Mouse (Mus musculus) midbrain, embryonic 10.5 days (tissue): ENCODE results near the gene Irak1bp1. TPM values are rescaled to one million over a fixed set of nuclear protein-coding genes. Genes with fewer than 3 reads are reported as not detected.
A peak's percentile ranks its signal among the peaks of the same experiment; 100 is the strongest.

Source experiments
- DNase-seq: peaks from one replicate; pipeline ENCODE4 v3.0.0-alpha.2; 2017; ENCODE audit warnings: low spot score
- H3K27ac ChIP-seq: fragments of 300-500 bp; sonication (generic); replicated peaks from 2 replicates; pipeline ENCODE4 v1.5.1; 2016; ENCODE audit warnings: mild to moderate bottlenecking
- H3K27me3 ChIP-seq: fragments of 300-500 bp; sonication (generic); 2 replicates; pipeline ENCODE4 v1.6.1; 2016; ENCODE audit warnings: low read depth, mild to moderate bottlenecking; ENCODE audit not compliant: poor library complexity, severe bottlenecking
- H3K36me3 ChIP-seq: fragments of 300-500 bp; sonication (generic); 2 replicates; pipeline ENCODE4 v1.6.1; 2016; ENCODE audit warnings: mild to moderate bottlenecking, moderate library complexity
- H3K4me1 ChIP-seq: fragments of 300-500 bp; sonication (generic); 2 replicates; pipeline ENCODE4 v1.6.1; 2016
- H3K4me3 ChIP-seq: fragments of 300-500 bp; sonication (generic); 2 replicates; pipeline ENCODE4 v1.5.1; 2016; ENCODE audit warnings: mild to moderate bottlenecking, moderate library complexity
- H3K9me3 ChIP-seq: fragments of 300-500 bp; sonication (generic); replicated peaks from 2 replicates; pipeline ENCODE4 v1.6.1; 2016; ENCODE audit warnings: mild to moderate bottlenecking
- WGBS: fragments of 180-500 bp; shearing (Covaris S2); methylation state at CpG from one replicate; pipeline ENCODE4 v1.1.7; 2016; 5-methylcytosine and 5-hydroxymethylcytosine counted together
- polyA plus RNA-seq: library from polyadenylated mRNA; unstranded; fragments of >200 nt; fragmentation: Nextera tagmentation; extraction: Ambion mirVana; gene quantifications from 2 replicates; pipeline ENCODE4 v1.2.1, GENCODE M21; 2016

The Irak1bp1 gene
- 23.4 and 23.6 TPM in 2 replicates for polyA plus RNA-seq

GRCm38 (mm10) chr9:82829007-82829689, at the start of gene Irak1bp1:
Gene Irak1bp1, plus strand, starts transcription at chr9:82829540.
- Histone ChIP-seq H3K27me3 (no peaks in the 10 kb centered on the region), H3K9me3 (no peaks in the 10 kb centered on the region), H3K27ac (peak within 1 kb of the TSS; percentile 95), H3K4me1 (peaks cover 26% of the 10 kb centered on the region), H3K4me3 (peak within 1 kb of the TSS; percentile 76), H3K36me3 (peaks cover 16% of the 10 kb centered on the region)
- no peak for DNase-seq
- 16% methylated on average over 20 of the region's 20 CpGs for WGBS

GRCm38 (mm10) chr9:82788375-82788774, 41.0 kb upstream of the Irak1bp1 start:
- H3K4me1 ChIP-seq = peaks cover 4% of the 10 kb centered on the region; the same call in 1 of the 2 replicates
- H3K4me3 ChIP-seq = no peak overlapping the region
- no peaks in the 10 kb centered on the region for H3K9me3 ChIP-seq
- no peaks in the 10 kb centered on the region for H3K27me3 ChIP-seq
- WGBS = 65% methylated on average over 9 of the region's 9 CpGs
- DNase-seq = no peak
- H3K27ac ChIP-seq = no peak overlapping the region
- no peaks in the 10 kb centered on the region for H3K36me3 ChIP-seq

GRCm38 (mm10) chr9:82800360-82800759, 29.0 kb upstream of the Irak1bp1 start:
- no peak overlapping the region for H3K4me3 ChIP-seq
- H3K4me1 ChIP-seq = no peaks in the 10 kb centered on the region
- H3K9me3 ChIP-seq = no peaks in the 10 kb centered on the region
- H3K36me3 ChIP-seq = no peaks in the 10 kb centered on the region
- WGBS = 89% methylated on average over 8 of the region's 8 CpGs
- no peak overlapping the region for H3K27ac ChIP-seq
- H3K27me3 ChIP-seq = no peaks in the 10 kb centered on the region
- no peak for DNase-seq

- Histone ChIP-seq H3K9me3 (no peaks in the 10 kb centered on the region), H3K4me1 (peaks cover 15% of the 10 kb centered on the region), H3K36me3 (no peaks in the 10 kb centered on the region), H3K27ac (peak overlapping the region; percentile 72), H3K27me3 (no peaks in the 10 kb centered on the region), H3K4me3 (no peak overlapping the region)
- DNase-seq = no peak
- WGBS = 5% methylated on average over 1 of the region's 1 CpGs
Observed at GRCm38 (mm10) chr9:82807129-82807528, 22.2 kb upstream of the Irak1bp1 start.

- H3K27ac ChIP-seq = peak overlapping the region; percentile 72
Observed at GRCm38 (mm10) chr9:82807635-82808034, 21.7 kb upstream of the Irak1bp1 start.

GRCm38 (mm10) chr9:82812172-82812963, 17.0 kb upstream of the Irak1bp1 start:
- no peak for DNase-seq
- Histone ChIP-seq H3K9me3 (no peaks in the 10 kb centered on the region), H3K27me3 (no peaks in the 10 kb centered on the region), H3K27ac (no peak overlapping the region), H3K4me3 (no peak overlapping the region), H3K4me1 (peaks cover 9% of the 10 kb centered on the region), H3K36me3 (no peaks in the 10 kb centered on the region)
- WGBS = 68% methylated on average over 12 of the region's 12 CpGs

More at GRCm38 (mm10) chr9:82807635-82808034, 21.7 kb upstream of the Irak1bp1 start:
- 31% methylated on average over 5 of the region's 5 CpGs for WGBS
- DNase-seq = no peak
- Histone ChIP-seq H3K9me3 (no peaks in the 10 kb centered on the region), H3K27me3 (no peaks in the 10 kb centered on the region), H3K4me1 (peaks cover 18% of the 10 kb centered on the region), H3K36me3 (no peaks in the 10 kb centered on the region), H3K4me3 (no peak overlapping the region)

GRCm38 (mm10) chr9:82814536-82814935, 14.8 kb upstream of the Irak1bp1 start:
- Histone ChIP-seq H3K4me1 (0 out of 2 replicates have a peak, but pooled peaks cover 3% of the 10 kb centered on the region), H3K9me3 (no peaks in the 10 kb centered on the region), H3K4me3 (no peak overlapping the region), H3K36me3 (no peaks in the 10 kb centered on the region), H3K27ac (no peak overlapping the region), H3K27me3 (no peaks in the 10 kb centered on the region)
- DNase-seq = no peak
- WGBS = 62% methylated on average over 3 of the region's 3 CpGs

- Histone ChIP-seq H3K4me1 (0 out of 2 replicates have a peak, but pooled peaks cover 3% of the 10 kb centered on the region), H3K9me3 (no peaks in the 10 kb centered on the region), H3K27me3 (no peaks in the 10 kb centered on the region), H3K36me3 (no peaks in the 10 kb centered on the region), H3K27ac (no peak overlapping the region), H3K4me3 (no peak overlapping the region)
- no peak for DNase-seq
Observed at GRCm38 (mm10) chr9:82815257-82815785, 14.0 kb upstream of the Irak1bp1 start.

- H3K36me3 ChIP-seq = peaks cover 5% of the 10 kb centered on the region; the same call in 1 of the 2 replicates
- 97% methylated on average over 6 of the region's 6 CpGs for WGBS
- no peak for DNase-seq
- H3K27me3 ChIP-seq = no peaks in the 10 kb centered on the region
- H3K4me3 ChIP-seq = no peak overlapping the region
- peaks cover 21% of the 10 kb centered on the region for H3K4me1 ChIP-seq
- H3K27ac ChIP-seq = no peak overlapping the region
- H3K9me3 ChIP-seq = no peaks in the 10 kb centered on the region
Observed at GRCm38 (mm10) chr9:82826426-82826825, 2.9 kb upstream of the Irak1bp1 start.

- Histone ChIP-seq H3K4me3 (peak overlapping the region; percentile 76), H3K4me1 (peaks cover 26% of the 10 kb centered on the region), H3K36me3 (peaks cover 16% of the 10 kb centered on the region), H3K27ac (peak overlapping the region; percentile 95), H3K27me3 (no peaks in the 10 kb centered on the region), H3K9me3 (no peaks in the 10 kb centered on the region)
- WGBS = under 1% methylated on average over 65 of the region's 65 CpGs
- peak; percentile 93 for DNase-seq
Observed at GRCm38 (mm10) chr9:82829693-82830430, 522 bp downstream of the Irak1bp1 start.

- WGBS = 49% methylated on average over 4 of the region's 4 CpGs
- Histone ChIP-seq H3K36me3 (peaks cover 17% of the 10 kb centered on the region), H3K9me3 (no peaks in the 10 kb centered on the region), H3K27ac (no peak overlapping the region), H3K27me3 (no peaks in the 10 kb centered on the region), H3K4me1 (peaks cover 26% of the 10 kb centered on the region), H3K4me3 (no peak overlapping the region)
- no peak for DNase-seq
Observed at GRCm38 (mm10) chr9:82831891-82832290, 2.6 kb downstream of the Irak1bp1 start.

GRCm38 (mm10) chr9:82835921-82836320, 6.6 kb downstream of the Irak1bp1 start:
- no peak for DNase-seq
- Histone ChIP-seq H3K27ac (no peak overlapping the region), H3K36me3 (peaks cover 40% of the 10 kb centered on the region)

More at GRCm38 (mm10) chr9:82835921-82836320, 6.6 kb downstream of the Irak1bp1 start:
- H3K4me1 ChIP-seq = peaks cover 11% of the 10 kb centered on the region
- H3K9me3 ChIP-seq = no peaks in the 10 kb centered on the region
- H3K27me3 ChIP-seq = no peaks in the 10 kb centered on the region
- no peak overlapping the region for H3K4me3 ChIP-seq
- 89% methylated on average over 6 of the region's 6 CpGs for WGBS
